Comparison of ENCODE assay signal across 8 mouse cellular contexts in genomic region chr4:155841651-155842270, GRCm38 (mm10). TPM values are rescaled to one million over a fixed set of nuclear protein-coding genes. Genes with fewer than 3 reads are reported as not detected.
A peak's percentile ranks its signal among the peaks of the same experiment; 100 is the strongest.
DNase-seq lines count a peak whose midpoint lies in the region; ATAC-seq and TF ChIP-seq lines count a peak whose summit lies in the region.

No protein-coding gene starts in this region.

- peak overlapping the region; percentile 73; the same call in 1 of the 2 replicates for H3K4me3 ChIP-seq in kidney, adult 2 months (ENCODE audit: insufficient read depth, low read depth, low read length)
- peak overlapping the region; percentile 92 for H3K4me3 ChIP-seq in megakaryocyte, embryonic 14.5 days (replicated peaks)

- no peak overlapping the region for H3K27ac ChIP-seq in kidney, adult 2 months (ENCODE audit: insufficient read depth, low read depth, low read length)

- WGBS in kidney, adult 2 months, result 58% methylated on average over 38 of the region's 38 CpGs

- H3K9me3 ChIP-seq in megakaryocyte, embryonic 14.5 days, result no peaks in the 10 kb centered on the region

- no peak for TF ChIP-seq POLR2A in kidney, adult 2 months (IDR thresholded peaks at IDR 0.05; ENCODE audit: low read depth, low read length)

- no peak for DNase-seq in kidney, adult 2 months
- DNase-seq in kidney, adult 9 months, result no peak
- peak; percentile 45 for DNase-seq in brain, adult 2 months (ENCODE audit: low read depth, low spot score)
- no peak for DNase-seq in adrenal gland, adult 2 months
- no peak for DNase-seq in adrenal gland, adult (ENCODE audit: inconsistent age in 2 of 2, low spot score in 1 of 2)
- DNase-seq in adrenal gland, postnatal 10 days, result no peak

- TF ChIP-seq CTCF in kidney, adult 2 months (conservative IDR thresholded peaks at IDR 0.05; ENCODE audit: insufficient read depth, insufficient read length, low read depth, low read length), result no peak

- ATAC-seq in granulocyte monocyte progenitor cell, adult 5-6 weeks (replicated peaks; ENCODE audit: poor library complexity, severe bottlenecking), result 0 out of 2 replicates have a peak, but pooled peaks have one; percentile 1

- no peaks in the 10 kb centered on the region for H3K27me3 ChIP-seq in kidney, adult 2 months (replicated peaks; ENCODE audit: control insufficient read depth, insufficient read depth, low read length)
- peaks cover 42% of the 10 kb centered on the region for H3K27me3 ChIP-seq in megakaryocyte, embryonic 14.5 days (replicated peaks)

- no peaks in the 10 kb centered on the region for H3K36me3 ChIP-seq in kidney, adult 2 months (ENCODE audit: control insufficient read depth, insufficient read depth, low read length)
- no peaks in the 10 kb centered on the region for H3K36me3 ChIP-seq in megakaryocyte, embryonic 14.5 days (replicated peaks; ENCODE audit: low read length)

- peaks cover 19% of the 10 kb centered on the region for H3K4me1 ChIP-seq in kidney, adult 2 months (ENCODE audit: control insufficient read depth, insufficient read depth, low read length)
- H3K4me1 ChIP-seq in megakaryocyte, embryonic 14.5 days, result peaks cover 62% of the 10 kb centered on the region

RNA-seq across cellular contexts. Expression of gene Mxra8, which starts 2.3 kb away (rescaled TPM):
- polyA plus RNA-seq in kidney, adult 2 months (2012; rRNA removed), result 98.0 and 115 TPM in 2 replicates
- total RNA-seq in granulocyte monocyte progenitor cell, adult 5-6 weeks (2014; fragmentation: Nextera tagmentation), result 0.39 TPM in 1 of 2 replicates, not detected in the other
- total RNA-seq in granulocyte monocyte progenitor cell, adult 5-6 weeks (2017), result not detected in 2 replicates
- 0.13 TPM in 1 of 2 replicates, not detected in the other for polyA plus RNA-seq in megakaryocyte, embryonic 14.5 days (2012; ENCODE audit: insufficient read depth, low replicate concordance)
- total RNA-seq in adrenal gland, adult 2 months (2021), result 10 to 100 TPM; 36.9 to 55.5 TPM
- polyA plus RNA-seq in adrenal gland, adult 2 months (2012; rRNA removed), result 164 and 185 TPM in 2 replicates
- 10 to 100 TPM; 56.6 to 59.6 TPM for total RNA-seq in adrenal gland, postnatal 10 days (2021)

RNA-seq across cellular contexts. Expression of gene Dvl1, which starts 5.4 kb away (rescaled TPM):
- polyA plus RNA-seq in kidney, adult 2 months (2012; rRNA removed), result 123 and 174 TPM in 2 replicates
- total RNA-seq in granulocyte monocyte progenitor cell, adult 5-6 weeks (2014; fragmentation: Nextera tagmentation), result 10.1 and 20.3 TPM in 2 replicates
- total RNA-seq in granulocyte monocyte progenitor cell, adult 5-6 weeks (2017), result 12.4 and 21.6 TPM in 2 replicates
- polyA plus RNA-seq in megakaryocyte, embryonic 14.5 days (2012; ENCODE audit: insufficient read depth, low replicate concordance), result 29.5 and 68.0 TPM in 2 replicates
- 10 to 100 TPM; 58.1 to 66.7 TPM for total RNA-seq in adrenal gland, adult 2 months (2021)
- 187 and 202 TPM in 2 replicates for polyA plus RNA-seq in adrenal gland, adult 2 months (2012; rRNA removed)
- 10 to 100 TPM; 58.2 to 59.0 TPM for total RNA-seq in adrenal gland, postnatal 10 days (2021)

RNA-seq across cellular contexts. Expression of gene Aurkaip1, which starts 10.7 kb away (rescaled TPM):
- polyA plus RNA-seq in kidney, adult 2 months (2012; rRNA removed), result 164 and 195 TPM in 2 replicates
- 130 and 149 TPM in 2 replicates for total RNA-seq in granulocyte monocyte progenitor cell, adult 5-6 weeks (2014; fragmentation: Nextera tagmentation)
- total RNA-seq in granulocyte monocyte progenitor cell, adult 5-6 weeks (2017), result 101 and 159 TPM in 2 replicates
- polyA plus RNA-seq in megakaryocyte, embryonic 14.5 days (2012; ENCODE audit: insufficient read depth, low replicate concordance), result 60.6 and 341 TPM in 2 replicates
- total RNA-seq in adrenal gland, adult 2 months (2021), result 100 to 1,000 TPM; 155 to 164 TPM
- polyA plus RNA-seq in adrenal gland, adult 2 months (2012; rRNA removed), result 276 and 293 TPM in 2 replicates
- total RNA-seq in adrenal gland, postnatal 10 days (2021), result 100 to 1,000 TPM; 146 to 149 TPM

RNA-seq across cellular contexts. Expression of gene Tas1r3, which starts 21.4 kb away (rescaled TPM):
- 0.64 and 0.72 TPM in 2 replicates for polyA plus RNA-seq in kidney, adult 2 months (2012; rRNA removed)
- 1.5 TPM in 1 of 2 replicates, not detected in the other for total RNA-seq in granulocyte monocyte progenitor cell, adult 5-6 weeks (2014; fragmentation: Nextera tagmentation)
- 0.30 and 0.93 TPM in 2 replicates for total RNA-seq in granulocyte monocyte progenitor cell, adult 5-6 weeks (2017)
- polyA plus RNA-seq in megakaryocyte, embryonic 14.5 days (2012; ENCODE audit: insufficient read depth, low replicate concordance), result 0.22 and 1.7 TPM in 2 replicates
- under 1 TPM; 0.32 to 0.35 TPM for total RNA-seq in adrenal gland, adult 2 months (2021)
- polyA plus RNA-seq in adrenal gland, adult 2 months (2012; rRNA removed), result 0.56 and 0.62 TPM in 2 replicates
- total RNA-seq in adrenal gland, postnatal 10 days (2021), result under 1 TPM; 0.36 to 0.45 TPM

RNA-seq across cellular contexts. Expression of gene Cptp, which starts 27.5 kb away (rescaled TPM):
- polyA plus RNA-seq in kidney, adult 2 months (2012; rRNA removed), result 46.2 and 53.1 TPM in 2 replicates
- total RNA-seq in granulocyte monocyte progenitor cell, adult 5-6 weeks (2014; fragmentation: Nextera tagmentation), result 9.4 and 16.7 TPM in 2 replicates
- total RNA-seq in granulocyte monocyte progenitor cell, adult 5-6 weeks (2017), result 7.0 and 7.8 TPM in 2 replicates
- 1.5 and 3.5 TPM in 2 replicates for polyA plus RNA-seq in megakaryocyte, embryonic 14.5 days (2012; ENCODE audit: insufficient read depth, low replicate concordance)
- 10 to 100 TPM; 18.7 to 21.1 TPM for total RNA-seq in adrenal gland, adult 2 months (2021)
- polyA plus RNA-seq in adrenal gland, adult 2 months (2012; rRNA removed), result 29.4 and 37.1 TPM in 2 replicates
- total RNA-seq in adrenal gland, postnatal 10 days (2021), result 10 to 100 TPM; 17.6 to 18.4 TPM

Comparison
In these comparisons a context has a peak if more than half of its experiments do, and no peak if none do; other contexts are left out.
1. RNA of gene Mxra8, which starts 2.3 kb away (total RNA-seq): 56.6 to 59.6 TPM in adrenal gland, postnatal 10 days and 36.9 to 55.5 TPM in adrenal gland, adult 2 months; 0.39 TPM in granulocyte monocyte progenitor cell, adult 5-6 weeks; every median in the first group is over 10 times any median in the second.